Mouse (Mus musculus) forebrain, embryonic 12.5 days (tissue): ENCODE data around the gene Six4. TPM values are rescaled to one million over a fixed set of nuclear protein-coding genes. Genes with fewer than 3 reads are reported as not detected.
"Not testable (repeated sequence)": the region's sequence is repeated elsewhere in the genome, so short reads cannot be mapped to it uniquely, and the experiment has no call there.

Experiments used
- ATAC-seq: fragments of 200-750 bp; cut with Nextera tagmentation; 2 replicates; pipeline ENCODE4 v1.8.0; 2017; ENCODE audit warnings: moderate TSS enrichment; ENCODE audit not compliant: low FRiP score
- H3K27ac ChIP-seq: fragments of 300-500 bp; sonication (generic); 2 replicates; pipeline ENCODE4 v1.5.1; 2016; ENCODE audit warnings: mild to moderate bottlenecking
- H3K27me3 ChIP-seq: fragments of 300-500 bp; sonication (generic); 2 replicates; pipeline ENCODE4 v1.6.1; 2016; ENCODE audit warnings: mild to moderate bottlenecking
- H3K36me3 ChIP-seq: fragments of 300-500 bp; sonication (generic); replicated peaks from 2 replicates; pipeline ENCODE4 v1.6.1; 2016; ENCODE audit warnings: mild to moderate bottlenecking
- H3K4me1 ChIP-seq: fragments of 300-500 bp; sonication (generic); 2 replicates; pipeline ENCODE4 v1.6.1; 2016
- H3K4me2 ChIP-seq: fragments of 300-500 bp; sonication (generic); 2 replicates; pipeline ENCODE4 v1.6.1; 2016; ENCODE audit warnings: mild to moderate bottlenecking, moderate library complexity
- H3K4me3 ChIP-seq: fragments of 300-500 bp; sonication (generic); replicated peaks from 2 replicates; pipeline ENCODE4 v1.5.1; 2016; ENCODE audit warnings: mild to moderate bottlenecking
- H3K9ac ChIP-seq: fragments of 300-500 bp; sonication (generic); 2 replicates; pipeline ENCODE4 v1.6.1; 2016; ENCODE audit warnings: mild to moderate bottlenecking
- H3K9me3 ChIP-seq: fragments of 300-500 bp; sonication (generic); 2 replicates; pipeline ENCODE4 v1.6.1; 2016
- WGBS: fragments of 180-500 bp; shearing (Covaris S2); methylation state at CpG from one replicate; pipeline ENCODE4 v1.1.7; 2016; 5-methylcytosine and 5-hydroxymethylcytosine counted together
- polyA plus RNA-seq: library from polyadenylated mRNA; unstranded; fragments of >200 nt; fragmentation: Nextera tagmentation; extraction: Ambion mirVana; gene quantifications from 2 replicates; pipeline ENCODE4 v1.2.1, GENCODE M21; 2016

Six4 gene
- 3.2 and 4.0 TPM in 2 replicates for polyA plus RNA-seq

DNA sequence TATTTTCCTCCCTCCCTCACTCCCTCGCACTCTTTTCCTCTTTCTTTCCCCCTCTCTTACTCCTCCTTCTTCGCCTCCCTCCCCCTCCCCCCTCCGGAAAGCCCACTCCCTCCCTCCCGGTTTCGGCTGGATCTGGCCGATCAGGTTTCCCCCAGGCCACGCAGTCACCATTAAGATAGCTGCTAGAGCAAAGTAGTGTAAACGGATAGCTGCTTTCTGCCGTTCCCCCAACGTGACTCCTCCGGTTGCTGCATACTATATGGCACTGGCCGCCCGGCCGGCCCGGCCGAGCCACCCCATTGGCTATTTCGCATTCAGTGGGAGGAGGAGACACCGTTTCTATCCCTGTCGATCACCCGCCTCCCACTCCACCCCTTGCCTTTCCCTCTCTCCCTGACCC, at the start of gene Six4:
TSS of gene Six4 (minus strand) at position 261 of the 400 bp plus-strand sequence.
- H3K27ac ChIP-seq: peak within 1 kb of the TSS; percentile 66
- H3K36me3 ChIP-seq: 0 out of 2 replicates have a peak, but pooled peaks cover 4% of the 10 kb centered on the region
- peaks cover 23% of the 10 kb centered on the region for H3K4me1 ChIP-seq
- H3K4me3 ChIP-seq: peak within 1 kb of the TSS; percentile 72
- H3K9me3 ChIP-seq: no peaks in the 10 kb centered on the region
- under 1% methylated on average over 19 of the region's 20 CpGs for WGBS
- peak; percentile 89 for ATAC-seq
- H3K9ac ChIP-seq: peak within 1 kb of the TSS; percentile 75
- H3K27me3 ChIP-seq: peaks cover 23% of the 10 kb centered on the region
- H3K4me2 ChIP-seq: peak within 1 kb of the TSS; percentile 98

DNA sequence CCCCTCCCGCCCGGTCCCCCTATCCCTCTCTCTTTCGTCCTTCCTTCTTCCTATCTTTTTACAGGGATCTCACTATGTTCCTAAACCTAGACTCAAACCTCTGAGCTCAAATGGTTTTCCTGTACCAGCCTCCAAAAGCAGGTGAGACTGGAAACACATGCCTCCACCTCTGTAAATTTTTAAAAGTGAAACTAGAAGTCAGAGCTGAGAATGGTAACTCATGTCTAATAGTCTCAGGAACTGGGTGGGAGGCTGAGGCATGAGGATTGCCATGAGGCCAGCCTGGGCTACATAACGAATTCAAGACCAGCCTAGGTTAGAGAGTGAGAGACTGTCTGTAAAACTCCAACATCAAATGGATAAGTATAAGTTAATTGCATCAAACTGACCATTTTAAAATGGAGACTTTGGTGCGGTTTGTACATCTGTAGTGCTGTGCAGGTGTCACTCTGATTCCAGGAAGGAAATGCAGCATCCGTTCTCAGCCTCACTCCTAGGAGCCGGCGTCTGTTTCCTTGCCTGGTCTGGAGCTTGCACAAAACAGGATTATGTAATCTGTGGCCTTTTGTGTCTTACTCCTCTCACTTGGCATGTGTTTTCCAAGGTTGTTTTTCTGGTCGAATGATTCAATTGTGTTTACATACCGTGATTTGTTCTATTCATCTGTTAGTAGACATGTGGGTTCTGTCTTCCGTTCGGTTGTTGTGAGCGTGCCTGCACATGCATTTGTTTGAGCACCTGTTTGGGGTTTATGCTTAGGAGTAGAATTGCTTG, 49.3 kb upstream of the Six4 start:
- Histone ChIP-seq H3K9ac (no peak overlapping the region), H3K4me3 (no peak overlapping the region), H3K4me1 (no peaks in the 10 kb centered on the region; the same call in 1 of the 2 replicates), H3K4me2 (no peak overlapping the region), H3K9me3 (peaks cover 8% of the 10 kb centered on the region; the same call in 1 of the 2 replicates), H3K36me3 (no peaks in the 10 kb centered on the region), H3K27me3 (no peaks in the 10 kb centered on the region), H3K27ac (no peak overlapping the region)
- ATAC-seq: no peak
- WGBS: 57% methylated on average over 13 of the region's 13 CpGs

DNA sequence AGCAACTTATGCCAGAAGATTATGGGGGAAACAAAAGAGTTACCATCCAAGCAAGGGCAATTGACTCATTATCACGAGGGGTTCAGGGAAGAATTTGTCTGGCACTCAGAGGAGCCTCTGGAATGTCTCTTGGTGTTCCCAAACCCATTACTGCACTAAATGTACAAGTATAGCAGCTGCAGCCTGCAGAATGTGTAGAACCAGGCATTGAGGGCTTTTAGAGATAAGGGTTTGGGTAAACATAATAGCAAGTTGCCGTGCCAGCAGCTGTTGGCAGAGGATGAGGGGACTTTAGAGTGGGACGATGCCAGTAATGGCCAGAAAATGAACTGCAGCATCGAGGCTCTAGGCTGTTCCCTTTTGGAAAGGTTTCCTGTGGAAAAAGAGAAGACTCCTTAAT, 47.1 kb upstream of the Six4 start:
- Histone ChIP-seq H3K4me1 (no peaks in the 10 kb centered on the region; the same call in 1 of the 2 replicates), H3K27me3 (no peaks in the 10 kb centered on the region)
- 75% methylated on average over 4 of the region's 4 CpGs for WGBS

DNA sequence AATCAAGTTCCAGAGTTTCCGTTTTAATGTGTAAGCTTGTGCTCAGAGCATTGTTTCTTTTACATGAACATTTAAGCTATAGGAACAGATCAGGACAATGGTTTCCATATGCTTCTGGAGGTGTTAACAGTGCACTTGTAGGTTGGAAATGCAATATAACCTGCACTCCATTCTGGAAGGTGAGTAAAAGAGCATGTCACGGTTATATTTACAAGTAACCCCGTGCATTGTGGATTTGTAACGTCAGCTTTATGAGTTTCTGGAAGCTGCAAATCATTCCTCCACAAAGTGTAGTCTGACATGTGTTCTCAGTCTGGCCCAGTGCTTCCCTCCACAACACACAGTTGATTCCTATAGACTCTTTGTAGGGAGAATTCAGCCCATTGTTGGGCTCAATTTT, 40.9 kb upstream of the Six4 start:
- no peak overlapping the region for H3K4me3 ChIP-seq
- no peak overlapping the region for H3K9ac ChIP-seq
- no peaks in the 10 kb centered on the region for H3K9me3 ChIP-seq
- H3K4me1 ChIP-seq: no peaks in the 10 kb centered on the region
- ATAC-seq: no peak
- WGBS: 91% methylated on average over 4 of the region's 4 CpGs
- H3K36me3 ChIP-seq: no peaks in the 10 kb centered on the region
- no peak overlapping the region for H3K4me2 ChIP-seq
- no peak overlapping the region for H3K27ac ChIP-seq
- H3K27me3 ChIP-seq: no peaks in the 10 kb centered on the region

More for the DNA sequence above, 47.1 kb upstream of the Six4 start:
- H3K4me3 ChIP-seq: no peak overlapping the region
- H3K36me3 ChIP-seq: no peaks in the 10 kb centered on the region
- peaks cover under 1% of the 10 kb centered on the region; the same call in 1 of the 2 replicates for H3K9me3 ChIP-seq
- H3K4me2 ChIP-seq: no peak overlapping the region
- no peak for ATAC-seq
- H3K9ac ChIP-seq: no peak overlapping the region
- no peak overlapping the region for H3K27ac ChIP-seq

DNA sequence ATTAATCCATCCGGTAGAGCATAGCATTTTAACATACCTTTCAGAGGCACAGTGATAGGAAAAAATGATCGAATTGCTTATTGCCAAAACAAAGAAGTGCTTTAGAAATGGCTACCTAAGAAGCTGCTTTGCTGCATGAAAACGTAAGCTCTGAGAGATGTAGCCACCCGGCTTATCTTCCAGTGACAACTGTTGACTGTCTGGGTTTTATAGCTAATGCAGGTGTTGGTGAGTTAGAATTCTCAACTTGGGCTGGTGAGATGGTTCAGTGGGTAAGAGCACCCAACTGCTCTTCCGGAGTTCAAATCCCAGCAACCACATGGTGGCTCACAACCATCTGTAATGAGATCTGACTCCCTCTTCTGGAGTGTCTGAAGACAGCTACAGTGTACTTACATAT, 37.8 kb upstream of the Six4 start:
- 91% methylated on average over 5 of the region's 5 CpGs for WGBS
- not testable (repeated sequence) for H3K4me3 ChIP-seq, H3K27me3 ChIP-seq, H3K9ac ChIP-seq, H3K27ac ChIP-seq, H3K36me3 ChIP-seq, H3K9me3 ChIP-seq, H3K4me1 ChIP-seq, H3K4me2 ChIP-seq, ATAC-seq

DNA sequence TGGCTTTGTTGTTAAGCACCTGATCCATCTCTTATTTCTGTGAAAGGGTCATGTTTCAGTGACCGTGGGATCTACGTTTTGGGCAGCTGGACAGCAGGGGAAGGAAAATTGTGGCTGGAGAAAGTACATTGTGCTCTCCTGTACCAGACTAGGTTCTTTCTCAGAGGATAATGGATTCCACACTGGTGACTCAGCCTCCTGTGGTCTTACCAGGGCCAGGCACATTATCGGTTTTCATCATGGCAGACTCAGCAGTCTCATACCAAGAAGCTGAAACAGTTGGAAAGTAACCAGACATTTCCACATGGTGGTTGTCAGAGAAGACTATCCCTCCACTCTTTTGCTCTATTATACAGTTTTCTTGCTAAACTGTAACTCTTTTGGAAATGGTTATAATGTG, 34.0 kb upstream of the Six4 start:
- 65% methylated on average over 3 of the region's 3 CpGs for WGBS
- no peaks in the 10 kb centered on the region for H3K27me3 ChIP-seq

DNA sequence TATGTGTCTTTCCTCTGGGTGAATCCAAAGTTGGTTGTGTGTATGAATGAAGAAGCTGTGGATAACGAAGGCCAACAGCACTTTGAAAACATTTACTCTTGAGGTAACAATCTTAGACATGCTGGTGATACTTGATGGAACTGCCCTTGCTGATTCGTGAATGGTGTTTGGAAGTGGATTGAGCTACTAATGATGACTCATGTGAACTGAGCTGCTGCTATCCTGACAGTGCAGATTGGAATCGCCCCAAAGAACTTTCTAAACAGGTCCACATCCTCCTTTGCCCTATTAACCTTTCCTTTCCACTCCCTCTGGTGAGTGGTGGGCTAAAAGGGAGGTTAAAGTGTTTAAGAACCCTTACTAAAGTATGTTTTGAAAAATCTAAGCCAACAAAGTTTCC, 27.5 kb upstream of the Six4 start:
- H3K4me1 ChIP-seq: no peaks in the 10 kb centered on the region
- no peak for ATAC-seq
- H3K27me3 ChIP-seq: no peaks in the 10 kb centered on the region
- H3K36me3 ChIP-seq: no peaks in the 10 kb centered on the region
- no peak overlapping the region for H3K4me3 ChIP-seq
- H3K27ac ChIP-seq: no peak overlapping the region
- H3K9ac ChIP-seq: no peak overlapping the region
- 88% methylated on average over 3 of the region's 3 CpGs for WGBS
- no peak overlapping the region for H3K4me2 ChIP-seq
- no peaks in the 10 kb centered on the region for H3K9me3 ChIP-seq

More for the DNA sequence above, 34.0 kb upstream of the Six4 start:
- Histone ChIP-seq H3K9ac (no peak overlapping the region), H3K36me3 (no peaks in the 10 kb centered on the region), H3K4me1 (no peaks in the 10 kb centered on the region), H3K9me3 (no peaks in the 10 kb centered on the region), H3K4me2 (no peak overlapping the region), H3K4me3 (no peak overlapping the region), H3K27ac (no peak overlapping the region)
- ATAC-seq: no peak

DNA sequence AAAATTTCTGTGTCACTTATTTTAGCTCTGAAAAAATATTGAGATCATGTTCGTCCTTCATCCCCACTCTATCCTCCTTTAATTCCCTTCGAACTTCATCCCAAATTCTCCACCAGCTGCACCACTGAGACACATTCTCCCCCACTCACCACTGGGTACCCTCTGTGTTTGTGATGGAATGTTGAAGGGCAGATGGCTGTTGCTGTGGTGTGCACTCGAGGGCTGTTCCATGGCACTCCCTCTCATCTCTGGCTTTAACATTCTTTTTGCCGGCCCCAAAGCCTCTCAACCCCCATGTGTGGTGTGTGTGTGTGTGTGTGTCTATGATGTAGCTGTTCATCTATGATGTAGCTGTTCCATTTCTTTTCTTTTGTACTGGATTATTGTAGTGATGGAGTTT, 12.0 kb upstream of the Six4 start:
- H3K27ac ChIP-seq: no peak overlapping the region
- no peak overlapping the region for H3K9ac ChIP-seq
- no peak overlapping the region for H3K4me3 ChIP-seq
- H3K36me3 ChIP-seq: no peaks in the 10 kb centered on the region
- peaks cover 13% of the 10 kb centered on the region for H3K4me1 ChIP-seq
- H3K27me3 ChIP-seq: no peaks in the 10 kb centered on the region
- 79% methylated on average over 4 of the region's 4 CpGs for WGBS
- ATAC-seq: no peak
- H3K4me2 ChIP-seq: no peak overlapping the region
- no peaks in the 10 kb centered on the region for H3K9me3 ChIP-seq

DNA sequence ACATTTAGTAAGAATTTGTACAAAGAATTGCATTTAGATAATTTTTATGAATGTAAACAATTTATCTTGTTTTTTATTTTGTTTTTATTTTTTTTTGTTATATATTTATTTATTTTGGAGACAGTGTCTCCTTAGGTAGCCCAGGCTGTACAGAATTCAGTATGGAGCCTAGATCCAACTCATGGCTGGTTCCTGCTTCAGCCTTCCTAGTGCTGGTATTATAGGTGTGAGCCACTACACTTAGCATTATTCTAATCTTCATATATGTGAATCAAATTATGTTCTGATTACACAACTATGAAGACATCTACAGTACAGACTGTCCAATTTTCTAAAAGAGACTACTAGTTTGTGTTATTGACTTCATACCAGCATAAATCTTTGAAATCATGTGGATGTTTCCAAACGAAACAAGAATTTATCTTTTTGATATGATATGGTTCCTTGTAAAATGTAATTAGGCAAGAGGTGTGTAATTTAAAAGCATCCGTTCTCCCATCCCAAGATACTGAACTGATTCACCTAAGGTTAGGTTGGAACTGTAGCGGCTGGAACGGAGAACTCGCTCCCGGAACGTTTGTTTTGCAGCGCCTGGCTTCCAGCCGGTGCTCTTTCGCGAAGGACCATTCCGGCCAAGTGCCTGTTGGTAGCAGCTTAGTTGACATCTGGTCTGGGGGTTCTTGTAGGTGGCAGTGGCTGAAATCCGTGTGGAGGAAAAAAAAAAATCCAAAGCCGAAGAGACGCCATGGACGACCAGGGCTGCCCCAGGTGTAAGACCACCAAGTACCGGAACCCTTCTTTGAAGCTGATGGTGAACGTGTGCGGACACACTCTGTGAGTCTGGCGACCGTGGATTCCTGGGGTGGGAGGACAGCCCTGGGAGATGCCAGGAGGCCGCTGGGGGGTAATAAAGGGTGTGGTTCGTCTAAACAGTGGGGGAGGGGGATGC, 10.1 kb upstream of the Six4 start, which contains the start of gene Mnat1:
TSS of gene Mnat1 (plus strand) at position 625 of the 949 bp plus-strand sequence.
- no peak within 1 kb of the TSS; the same call in 1 of the 2 replicates for H3K27ac ChIP-seq
- peak within 1 kb of the TSS; percentile 64 for H3K4me2 ChIP-seq
- H3K9ac ChIP-seq: peak within 1 kb of the TSS; percentile 72
- H3K27me3 ChIP-seq: 0 out of 2 replicates have a peak, but pooled peaks cover 3% of the 10 kb centered on the region
- WGBS: 2% methylated on average over 23 of the region's 23 CpGs
- H3K4me3 ChIP-seq: peak within 1 kb of the TSS; percentile 73
- H3K9me3 ChIP-seq: no peaks in the 10 kb centered on the region
- ATAC-seq: peak; percentile 81
- peaks cover 13% of the 10 kb centered on the region for H3K4me1 ChIP-seq
- no peaks in the 10 kb centered on the region for H3K36me3 ChIP-seq

DNA sequence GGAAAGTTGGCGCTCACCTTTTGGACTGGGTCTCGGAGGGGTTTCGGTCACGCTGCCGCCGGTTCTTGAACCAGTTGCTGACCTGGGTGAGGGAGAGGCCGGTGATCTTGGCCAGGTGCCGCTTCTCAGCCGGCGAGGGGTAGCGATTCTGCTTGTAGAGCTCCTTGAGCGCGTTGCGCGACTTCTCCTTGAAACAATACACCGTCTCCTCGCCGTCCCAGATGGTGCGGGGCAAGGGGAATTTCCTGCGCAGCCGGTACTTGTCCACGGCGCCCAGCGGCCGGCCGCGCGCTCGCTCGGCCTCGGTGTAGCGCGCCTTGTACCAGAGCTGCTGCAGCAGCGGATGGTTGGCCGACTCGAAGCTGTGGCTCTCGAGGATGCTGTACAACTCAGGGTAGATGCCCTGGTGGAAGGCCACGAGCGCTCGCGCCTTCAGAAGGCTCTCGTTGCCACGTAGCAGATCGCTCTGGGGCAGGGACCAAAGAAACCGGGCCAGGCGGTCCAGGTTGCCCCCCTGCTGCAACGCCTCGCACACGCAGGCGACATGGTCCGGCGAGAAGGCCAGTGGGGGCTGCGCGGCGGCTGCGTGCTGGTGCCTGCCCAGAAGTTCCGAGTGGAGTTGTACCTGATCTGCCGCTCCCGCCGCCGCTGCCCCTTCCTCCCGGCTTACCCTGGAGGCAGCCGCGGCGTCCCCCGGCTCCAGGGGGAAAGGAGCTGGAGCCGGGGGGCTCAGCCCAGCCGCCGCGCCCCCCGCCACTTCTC, 749 bp downstream of the Six4 start:
- H3K4me2 ChIP-seq: peak overlapping the region; percentile 98
- H3K27ac ChIP-seq: peak overlapping the region; percentile 66
- ATAC-seq: peak; percentile 59
- H3K27me3 ChIP-seq: peaks cover 23% of the 10 kb centered on the region
- H3K36me3 ChIP-seq: 0 out of 2 replicates have a peak, but pooled peaks cover 4% of the 10 kb centered on the region
- no peaks in the 10 kb centered on the region for H3K9me3 ChIP-seq
- peaks cover 23% of the 10 kb centered on the region for H3K4me1 ChIP-seq
- H3K9ac ChIP-seq: peak overlapping the region; percentile 75
- WGBS: under 1% methylated on average over 63 of the region's 71 CpGs
- peak overlapping the region; percentile 72 for H3K4me3 ChIP-seq

DNA sequence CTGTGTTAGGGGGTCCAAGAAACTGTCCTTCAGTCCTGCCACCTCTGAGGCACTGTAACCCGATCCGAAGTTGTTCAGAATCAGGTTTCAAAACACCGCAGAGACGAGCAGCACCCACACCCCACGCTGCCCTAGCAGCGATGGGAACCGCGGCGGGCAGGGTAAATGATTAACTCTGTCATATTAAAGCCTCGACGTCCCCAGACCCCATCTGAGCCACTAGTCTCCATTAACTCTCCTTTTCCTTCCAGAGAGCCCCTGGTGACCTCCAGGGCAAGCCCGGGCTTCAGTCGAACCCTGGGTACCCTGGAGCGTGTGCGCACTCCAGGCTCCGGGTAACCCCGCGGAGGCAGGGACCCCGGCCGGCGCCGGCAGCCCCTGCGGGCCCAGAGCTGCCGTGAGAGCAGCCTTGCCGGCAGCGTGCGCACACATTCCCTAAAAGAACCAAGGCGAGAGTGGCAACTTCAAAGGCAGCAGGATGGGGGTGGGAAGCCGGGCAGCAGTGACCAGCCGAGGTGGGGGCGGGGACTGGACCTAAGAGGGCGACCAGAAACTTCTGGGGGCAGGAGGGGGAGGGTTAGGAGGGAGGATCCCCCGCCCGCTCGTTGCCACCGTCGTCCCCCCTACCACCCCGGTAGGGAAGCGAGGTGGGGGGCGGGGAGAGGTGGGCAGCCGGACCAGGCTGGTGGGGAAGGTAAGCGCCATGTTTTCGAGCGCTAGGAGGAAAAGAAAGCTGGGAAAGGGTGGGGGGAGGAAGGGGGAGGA, 1.5 kb downstream of the Six4 start:
- peaks cover 23% of the 10 kb centered on the region for H3K27me3 ChIP-seq
- peak; percentile 31; the same call in 1 of the 2 replicates for ATAC-seq

More for the DNA sequence above, 1.5 kb downstream of the Six4 start:
- Histone ChIP-seq H3K36me3 (0 out of 2 replicates have a peak, but pooled peaks cover 4% of the 10 kb centered on the region), H3K9me3 (no peaks in the 10 kb centered on the region), H3K9ac (peak overlapping the region; percentile 75), H3K27ac (peak overlapping the region; percentile 66; the same call in 1 of the 2 replicates), H3K4me3 (peak overlapping the region; percentile 72), H3K4me2 (peak overlapping the region; percentile 98), H3K4me1 (peaks cover 23% of the 10 kb centered on the region)
- under 1% methylated on average over 43 of the region's 44 CpGs for WGBS
